Mouse (Mus musculus): ENCODE data around the gene Elmod3. TPM values are rescaled to one million over a fixed set of nuclear protein-coding genes. Genes with fewer than 3 reads are reported as not detected.
A peak's percentile ranks its signal among the peaks of the same experiment; 100 is the strongest.

Gene Elmod3
- total RNA-seq, 2 experiments from 2014 or later = 13.3 to 15.8 TPM

- DNase-seq = no peak
Measured at GRCm38 (mm10) chr6:72615151-72615550, 16.9 kb upstream of the Elmod3 start.

DNA sequence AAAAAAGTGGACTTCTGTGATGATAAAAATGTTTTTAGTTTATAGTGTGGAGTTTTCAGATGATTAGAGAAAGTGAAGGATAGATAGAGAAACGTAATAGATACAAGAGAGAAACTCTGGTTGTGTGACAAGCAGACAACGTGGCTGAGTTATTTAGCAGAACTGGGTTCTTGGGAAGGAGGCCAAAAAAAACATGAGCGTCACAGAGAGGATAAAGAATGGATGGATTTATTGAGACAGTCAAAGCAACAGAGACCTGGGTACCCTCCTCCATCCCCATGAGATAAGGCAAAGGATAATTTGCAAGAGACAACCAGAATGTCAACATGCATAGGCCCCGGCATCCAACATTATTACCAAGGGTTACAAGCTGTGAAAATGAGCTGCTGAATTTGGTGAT, 12.0 kb upstream of the Elmod3 start:
- no peak for DNase-seq

DNA sequence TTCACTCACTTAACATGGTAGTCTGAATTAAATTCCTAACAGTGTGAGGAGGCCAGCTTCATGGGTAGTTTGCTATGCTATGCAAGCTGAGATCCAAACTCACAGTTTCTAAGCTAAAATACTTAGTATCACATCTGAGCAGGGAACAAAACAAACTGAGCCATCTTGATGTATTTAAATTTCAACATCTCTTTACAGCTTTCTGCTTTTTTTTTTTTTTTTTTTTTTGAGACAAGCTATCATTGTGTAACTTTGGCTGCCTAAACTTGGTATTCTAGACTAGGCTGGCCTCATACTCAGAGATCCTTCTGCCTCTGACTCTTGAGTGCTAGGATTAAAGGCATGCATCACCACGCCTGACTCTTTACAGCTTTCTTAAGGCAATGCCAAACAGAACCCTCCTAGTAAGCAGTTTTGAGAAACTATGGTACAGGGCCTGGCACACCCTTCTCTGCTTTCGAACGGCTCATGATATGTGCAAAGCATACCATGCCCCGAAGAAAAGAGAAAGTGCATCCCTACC, 10.5 kb upstream of the Elmod3 start:
- no peak for DNase-seq

DNA sequence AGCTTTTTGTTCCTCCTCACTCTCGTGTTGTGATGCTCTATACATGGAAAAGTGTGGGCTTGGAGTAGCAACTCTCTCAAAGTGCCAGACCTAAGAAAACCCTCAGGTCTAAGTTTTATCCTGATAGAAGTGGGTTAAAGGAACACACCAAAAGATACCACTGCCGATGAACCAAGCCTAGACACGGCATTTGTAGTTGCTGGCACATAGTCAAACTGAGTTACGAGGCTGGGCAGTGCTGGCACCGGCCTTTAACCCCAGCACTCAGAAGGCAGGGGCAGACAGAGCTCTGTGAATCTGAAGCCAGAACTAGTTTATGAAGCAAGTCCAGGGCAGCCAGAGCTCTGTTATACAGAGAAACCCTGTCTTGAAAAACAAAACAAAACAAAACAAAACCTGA, 9.5 kb upstream of the Elmod3 start:
- DNase-seq = peak; percentile 49

GRCm38 (mm10) chr6:72607060-72607459, 8.8 kb upstream of the Elmod3 start:
- no peak for DNase-seq

DNA sequence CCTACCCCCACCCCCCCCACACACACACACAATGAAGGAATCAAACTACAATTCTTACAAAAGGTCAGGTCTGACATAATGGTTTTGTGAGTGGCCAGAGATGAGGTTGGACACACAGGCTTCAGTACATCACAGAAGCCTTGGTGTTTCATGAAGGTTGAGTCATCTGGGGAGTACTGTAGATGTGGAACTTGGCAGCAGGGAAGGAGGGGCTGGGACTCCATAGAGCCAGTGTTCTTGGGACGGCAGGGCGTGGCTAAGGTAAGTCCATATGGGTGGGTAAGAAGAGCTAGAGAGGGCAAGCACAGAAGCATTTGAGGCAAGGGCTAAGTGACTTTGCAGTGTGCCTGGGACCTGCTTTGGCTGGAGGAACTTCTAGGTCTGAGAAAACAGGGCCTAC, 5.9 kb upstream of the Elmod3 start:
- DNase-seq = no peak

GRCm38 (mm10) chr6:72601732-72602131, 3.5 kb upstream of the Elmod3 start:
- peak; percentile 89 for DNase-seq

- DNase-seq = no peak
Measured at GRCm38 (mm10) chr6:72600771-72601170, 2.6 kb upstream of the Elmod3 start.

DNA sequence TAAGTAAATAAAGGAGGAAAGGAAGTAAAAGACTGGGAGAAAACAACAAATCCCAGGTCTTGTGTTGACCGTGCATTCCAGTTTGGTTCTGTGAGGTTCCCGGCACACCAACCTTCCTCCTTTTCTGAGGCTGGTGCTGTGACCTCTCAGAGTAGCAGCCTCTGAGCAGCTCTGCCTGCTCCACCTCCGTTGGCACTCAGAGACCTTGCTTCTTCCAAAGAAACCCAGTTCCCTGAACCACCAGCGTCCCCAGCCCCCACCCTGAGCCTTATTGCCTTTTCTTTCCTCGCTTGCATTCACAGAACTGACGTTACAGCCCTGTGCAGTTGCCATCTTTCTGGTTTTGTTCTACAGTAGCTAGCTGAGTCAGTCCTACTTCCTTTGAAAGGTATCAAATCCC, 2.0 kb upstream of the Elmod3 start:
- peak; percentile 52 for DNase-seq

- DNase-seq = peak; percentile 79
Measured at GRCm38 (mm10) chr6:72598791-72599557, 761 bp upstream of the Elmod3 start.

DNA sequence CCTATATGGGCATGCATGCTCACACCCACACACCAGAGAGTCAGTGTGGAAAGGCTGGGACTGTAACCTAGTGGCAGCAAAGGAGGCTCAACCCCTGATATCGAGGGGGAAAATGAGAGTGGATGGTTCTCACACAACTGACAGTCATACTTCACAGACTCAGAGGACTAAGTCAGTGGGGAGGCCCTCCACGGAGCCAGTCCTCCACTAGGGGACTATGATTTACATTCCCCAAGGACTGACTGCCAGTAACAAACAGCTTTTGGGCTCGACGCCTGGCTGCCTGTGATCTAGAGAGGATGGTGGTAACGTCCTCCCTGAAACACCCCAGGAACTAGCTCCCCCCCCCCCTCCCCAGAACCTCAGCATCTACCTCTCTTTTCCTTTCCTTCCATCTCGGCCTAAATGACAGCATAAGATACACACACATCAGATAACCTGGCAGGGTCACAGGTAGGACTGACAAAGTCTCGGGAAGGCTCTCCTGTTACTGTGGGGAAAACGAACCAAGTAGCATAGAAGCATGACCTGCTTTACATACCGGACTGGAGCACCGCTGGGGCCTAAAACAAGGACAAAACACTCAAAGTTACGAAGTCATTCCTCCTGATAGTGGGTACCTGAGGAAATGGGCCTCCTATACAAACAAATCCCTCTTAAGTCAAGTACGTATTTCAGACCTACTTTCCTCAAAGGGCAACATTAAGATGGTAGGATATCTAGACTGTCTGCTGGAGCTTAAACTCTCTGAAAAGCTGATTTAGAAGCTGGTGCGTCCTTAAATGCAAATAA, 934 bp downstream of the Elmod3 start:
- DNase-seq = peak; percentile 61

- DNase-seq = no peak
Measured at GRCm38 (mm10) chr6:72593914-72594313, 4.3 kb downstream of the Elmod3 start.

DNA sequence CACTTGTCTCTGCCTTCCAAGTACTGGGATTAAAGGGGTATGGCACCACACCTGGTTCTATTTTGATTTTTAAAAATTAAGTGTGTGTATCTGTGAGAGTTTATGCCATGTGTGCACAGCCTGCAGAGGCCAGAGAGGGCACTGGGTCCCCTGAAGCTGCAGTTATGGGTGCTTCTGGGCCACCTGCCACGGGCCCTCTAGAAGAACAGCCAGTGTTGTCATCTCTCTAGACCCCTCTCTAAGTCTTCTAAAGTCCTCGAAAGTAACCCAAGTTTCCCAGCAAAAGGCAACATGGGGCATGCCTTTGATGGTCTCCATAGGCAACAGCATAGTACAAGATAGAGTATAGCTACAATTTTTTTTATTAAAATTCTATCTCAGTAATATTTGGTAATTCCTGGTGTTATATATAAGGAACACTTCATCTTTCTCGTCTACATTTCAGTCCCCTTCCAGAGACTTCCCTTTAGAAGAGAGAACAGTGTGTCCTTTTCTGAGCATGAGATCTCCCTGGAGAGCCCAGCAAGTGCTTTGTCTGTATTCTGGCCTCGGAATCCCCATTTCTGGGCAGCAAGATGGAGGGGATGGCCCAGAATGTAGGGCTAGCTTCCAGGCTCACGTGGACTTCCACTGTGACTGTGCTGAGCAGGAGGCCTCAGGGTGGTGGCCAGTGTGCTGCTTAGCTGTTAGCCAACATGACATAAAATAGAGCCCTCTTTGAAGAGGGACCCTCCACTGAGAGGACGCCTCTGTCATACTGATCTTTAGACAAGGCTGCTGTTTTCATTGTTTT, 5.0 kb downstream of the Elmod3 start:
- DNase-seq = no peak

DNA sequence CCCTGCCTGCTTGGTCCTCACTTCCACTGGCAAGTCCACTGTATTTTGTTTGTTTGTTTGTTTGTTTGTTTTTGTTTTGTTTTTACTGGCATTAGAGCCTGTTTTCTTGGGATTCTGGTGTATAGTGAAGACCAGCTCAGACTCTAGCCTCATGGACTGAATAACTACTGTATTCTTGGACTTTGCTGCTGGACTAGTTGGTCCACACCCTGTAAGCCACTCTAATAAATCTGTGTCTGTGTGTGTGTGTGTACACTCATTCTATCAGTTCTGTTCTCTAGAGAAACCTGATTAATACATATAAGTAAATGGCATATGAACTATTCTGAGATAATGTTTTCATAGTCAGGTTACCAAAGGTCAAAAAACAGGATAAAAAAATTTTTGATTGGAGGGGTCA, 8.1 kb downstream of the Elmod3 start:
- DNase-seq = no peak

- DNase-seq = no peak
Measured at GRCm38 (mm10) chr6:72588307-72588706, 9.9 kb downstream of the Elmod3 start.

DNA sequence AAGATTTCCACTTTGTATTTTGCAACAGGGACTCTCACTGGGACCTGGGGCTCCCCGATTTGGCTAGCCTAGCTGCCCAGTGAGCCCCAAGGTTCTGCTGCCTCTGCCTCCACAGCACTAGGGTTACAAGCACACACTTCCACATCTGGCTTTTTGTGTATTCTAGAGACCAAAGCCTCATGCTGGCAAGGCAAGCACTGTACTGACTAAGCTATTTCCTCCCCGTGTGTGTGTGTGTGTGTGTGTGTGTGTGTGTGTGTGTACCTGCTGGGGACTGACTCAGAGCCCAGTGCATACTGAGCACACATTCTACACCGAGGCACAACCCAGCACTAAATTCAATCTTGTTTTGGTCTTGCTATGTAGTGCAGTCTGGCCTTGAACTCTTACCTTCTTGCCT, 11.5 kb downstream of the Elmod3 start:
- no peak for DNase-seq

DNA sequence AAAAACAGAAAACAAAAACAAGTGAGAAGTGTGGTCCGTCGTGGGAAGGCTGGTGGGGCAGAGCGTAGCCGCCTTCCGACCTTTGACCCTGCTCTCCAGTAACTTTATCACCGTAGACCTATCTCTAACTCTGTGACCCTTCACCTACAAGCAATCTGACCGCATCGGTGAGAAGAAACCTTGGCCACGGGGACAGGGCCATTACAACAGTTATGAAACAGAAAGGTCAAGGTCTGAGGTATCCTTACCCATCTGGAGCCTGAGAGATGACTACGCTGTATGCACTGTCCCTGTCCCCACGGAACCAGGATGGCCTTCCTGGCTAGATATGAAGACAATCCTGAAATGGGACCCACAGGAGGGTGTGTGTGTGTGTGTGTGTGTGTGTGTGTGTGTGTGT, 14.1 kb downstream of the Elmod3 start:
- DNase-seq = no peak

GRCm38 (mm10) chr6:72583211-72583839, 14.9 kb downstream of the Elmod3 start:
- no peak for DNase-seq

DNA sequence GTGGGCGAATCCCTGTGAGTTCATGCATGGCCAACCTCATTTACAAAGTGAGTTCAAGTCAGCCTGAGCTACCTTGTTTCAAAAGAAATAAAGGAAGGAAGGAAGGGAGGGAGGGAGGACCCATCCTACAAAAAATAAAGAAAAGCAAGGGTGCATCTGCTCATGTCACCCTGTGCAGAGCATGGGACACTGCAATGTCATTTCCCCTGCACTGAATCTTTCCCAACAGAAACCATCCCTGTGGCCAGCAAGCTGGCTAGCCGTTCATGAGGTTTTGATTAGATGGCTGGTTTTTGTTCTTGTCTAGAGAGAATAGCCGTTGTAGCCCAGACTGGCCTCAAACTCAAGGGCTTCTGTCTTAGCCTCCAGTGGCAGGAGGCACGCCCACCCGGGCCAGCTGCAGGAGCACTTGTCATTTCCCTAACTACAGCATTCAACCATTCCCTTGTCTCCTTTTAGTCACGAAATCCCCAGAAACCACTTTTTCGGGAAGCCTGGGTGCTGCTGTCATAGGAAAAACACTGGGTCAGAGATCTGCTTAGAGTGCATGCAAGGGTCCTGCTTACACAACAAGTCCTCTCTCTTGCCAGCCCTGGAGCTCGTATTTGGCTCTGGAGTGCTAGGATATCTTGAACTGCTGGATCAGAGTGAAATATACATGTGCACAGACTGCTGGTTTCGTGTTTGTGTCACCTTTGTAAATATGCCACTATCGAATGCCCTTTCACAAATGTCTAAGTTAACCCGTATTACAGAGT, 16.4 kb downstream of the Elmod3 start:
- no peak for DNase-seq

DNA sequence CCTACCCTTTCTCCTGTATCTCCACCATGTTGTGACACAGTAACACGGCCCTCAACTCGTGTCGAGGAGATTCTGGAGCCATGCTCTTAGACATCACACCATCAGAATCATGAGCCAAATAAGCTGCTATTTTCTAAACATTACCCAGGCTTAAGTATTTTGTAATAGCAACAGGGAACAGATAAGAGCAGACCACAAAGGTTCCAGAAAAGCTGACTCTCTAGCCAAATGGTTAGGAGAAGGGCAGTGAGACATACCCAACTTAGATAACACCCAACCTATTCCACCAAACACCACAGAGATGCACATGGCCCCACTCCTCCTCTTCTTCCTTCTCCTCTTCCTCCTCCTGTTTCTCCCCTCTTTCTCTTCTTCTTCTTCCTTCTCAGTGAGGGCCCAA, 22.2 kb downstream of the Elmod3 start:
- DNase-seq = no peak

DNA sequence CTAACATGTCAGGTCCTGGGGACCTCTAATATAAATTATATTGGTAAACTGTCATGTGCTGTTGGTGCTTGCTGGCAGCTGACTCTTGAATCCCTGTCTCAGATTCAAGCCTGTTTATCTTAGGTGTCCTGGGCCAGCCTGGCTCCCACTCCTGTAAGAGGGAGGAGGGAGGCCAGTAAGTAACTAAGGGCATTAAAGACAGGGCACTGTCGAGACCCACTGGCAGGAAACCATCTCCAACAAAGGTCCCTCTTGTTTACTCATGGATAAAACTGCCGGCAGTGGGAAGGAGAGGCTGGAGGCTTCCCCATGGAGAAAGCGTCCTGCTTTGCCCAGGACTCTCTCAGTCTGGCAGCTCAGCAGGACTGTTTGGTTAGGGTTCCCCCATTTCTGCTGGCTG, 26.4 kb downstream of the Elmod3 start:
- no peak for DNase-seq

Data from adrenal gland, postnatal 10 days (tissue).